In the genomic region with DNA sequence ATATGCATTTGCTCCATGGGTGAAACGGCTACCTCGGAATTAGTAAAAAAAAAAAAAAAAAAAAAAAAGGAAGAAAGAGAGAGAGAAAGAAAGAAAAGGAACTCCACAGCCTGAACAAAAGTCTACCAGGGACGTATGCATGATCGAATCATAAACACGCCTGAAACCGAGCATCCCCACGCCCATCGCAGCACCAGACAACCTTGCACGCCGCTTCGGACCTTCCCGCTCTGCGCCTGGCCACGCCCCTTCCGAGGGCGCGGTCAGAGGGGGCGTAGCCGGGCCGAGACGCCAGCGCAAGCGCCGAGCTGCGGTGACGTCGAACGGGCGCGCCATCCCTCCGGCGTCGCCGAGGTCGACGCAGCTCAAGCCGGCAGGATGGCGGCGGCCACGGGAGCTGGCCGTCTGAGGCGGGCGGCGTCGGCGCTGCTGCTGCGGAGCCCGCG, we compare ENCODE assay signal across 8 mouse cellular contexts. TPM values are rescaled to one million over a fixed set of nuclear protein-coding genes. Genes with fewer than 3 reads are reported as not detected.
DNase-seq lines count a peak whose midpoint lies in the region; ATAC-seq and TF ChIP-seq lines count a peak whose summit lies in the region.

A gene (minus strand): TSS at position 61 of the 446 bp plus-strand sequence.
A gene (plus strand): TSS at position 299 of the 446 bp plus-strand sequence.

- H3K9ac ChIP-seq in hindbrain, postnatal 0 days (replicated peaks; ENCODE audit: low read length), result peak within 1 kb of the TSS; percentile 85

- DNase-seq in ZHBTc4 (ENCODE audit: low read depth, low spot score), result peak; percentile 99
- peak; percentile 98 for DNase-seq in gastrocnemius, adult 2 months
- peak; percentile 98 for DNase-seq in hindbrain, postnatal 0 days (ENCODE audit: low spot score)
- peak; percentile 96 to 97 for DNase-seq in left cerebral cortex, adult 2 months (ENCODE audit: extremely low spot score in 1 of 2, low spot score in 2 of 2)
- peak; percentile 90 to 93 for DNase-seq in right cerebral cortex, adult 2 months (ENCODE audit: low spot score in 2 of 2)
- DNase-seq in urinary bladder, postnatal 14 days (ENCODE audit: low spot score), result peak; percentile 95

- no peaks in the 10 kb centered on the region for H3K27me3 ChIP-seq in hindbrain, postnatal 0 days (ENCODE audit: insufficient read depth, low read length)

- peak; percentile 66 for ATAC-seq in common myeloid progenitor, adult 5-6 weeks (replicated peaks; ENCODE audit: low read depth, poor library complexity, severe bottlenecking)
- peak; percentile 86 for ATAC-seq in hindbrain, postnatal 0 days
- peak; percentile 67 for ATAC-seq in megakaryocyte, adult 5-6 weeks (ENCODE audit: poor library complexity, severe bottlenecking)

- peak within 1 kb of the TSS; percentile 94 for H3K4me2 ChIP-seq in hindbrain, postnatal 0 days (ENCODE audit: low read depth, low read length)

- H3K27ac ChIP-seq in gastrocnemius, adult 2 months, result peak within 1 kb of the TSS; percentile 100
- H3K27ac ChIP-seq in hindbrain, postnatal 0 days, result peak within 1 kb of the TSS; percentile 95
- peak within 1 kb of the TSS; percentile 100 for H3K27ac ChIP-seq in left cerebral cortex, adult 2 months

- no peaks in the 10 kb centered on the region for H3K9me3 ChIP-seq in hindbrain, postnatal 0 days (ENCODE audit: low read length)

- WGBS in hindbrain, postnatal 0 days, result under 1% methylated on average over 49 of the region's 49 CpGs

- H3K4me3 ChIP-seq in gastrocnemius, adult 2 months, result peak within 1 kb of the TSS; percentile 92
- H3K4me3 ChIP-seq in hindbrain, postnatal 0 days (ENCODE audit: low read length), result peak within 1 kb of the TSS; percentile 80
- H3K4me3 ChIP-seq in left cerebral cortex, adult 2 months, result peak within 1 kb of the TSS; percentile 99

- intact Hi-C loops in gastrocnemius, adult 2 months (cut with DNase I), result loop anchor here (2.0 to 5.0 kb wide), 2 partner anchors 36 to 180 kb away; no protein-coding TSS in a partner anchor
- intact Hi-C loops in left cerebral cortex, adult 2 months (cut with DNase I), result loop anchor here (2.0 kb wide), 2 partner anchors 174 to 182 kb away; no protein-coding TSS in a partner anchor

- peaks cover 24% of the 10 kb centered on the region for H3K36me3 ChIP-seq in hindbrain, postnatal 0 days (ENCODE audit: insufficient read depth, low read length)

- peaks cover 12% of the 10 kb centered on the region for H3K4me1 ChIP-seq in hindbrain, postnatal 0 days (ENCODE audit: insufficient read depth, low read length)

- no peak for TF ChIP-seq CTCF in gastrocnemius, adult 2 months (IDR thresholded peaks at IDR 0.05)
- no peak for TF ChIP-seq CTCF in hindbrain, postnatal 0 days (IDR thresholded peaks at IDR 0.05; ENCODE audit: low read depth)
- TF ChIP-seq CTCF in left cerebral cortex, adult 2 months (IDR thresholded peaks at IDR 0.05), result no peak

RNA-seq across cellular contexts. Expression of the first gene that starts in this region (rescaled TPM):
- total RNA-seq in common myeloid progenitor, adult 5-6 weeks (2017), result 45.7 and 62.7 TPM in 2 replicates
- total RNA-seq in gastrocnemius, adult 2 months (2021), result 1 to 10 TPM; 8.0 to 9.2 TPM
- total RNA-seq in hindbrain, postnatal 0 days (2014; rRNA removed), result 34.7 and 45.6 TPM in 2 replicates
- polyA plus RNA-seq in hindbrain, postnatal 0 days (2015; fragmentation: Nextera tagmentation; extraction: Ambion mirVana), result 24.8 and 26.4 TPM in 2 replicates
- total RNA-seq in left cerebral cortex, adult 2 months (2021), result 10 to 100 TPM; 41.8 to 47.3 TPM
- 9.9 and 11.9 TPM in 2 replicates for total RNA-seq in megakaryocyte, adult 5-6 weeks (2015)
- 26.1 and 28.3 TPM in 2 replicates for total RNA-seq in megakaryocyte, adult 5-6 weeks (2017)

RNA-seq across cellular contexts. Expression of the second gene that starts in this region (rescaled TPM):
- 78.7 and 91.1 TPM in 2 replicates for total RNA-seq in common myeloid progenitor, adult 5-6 weeks (2017)
- 100 to 1,000 TPM; 142 to 160 TPM for total RNA-seq in gastrocnemius, adult 2 months (2021)
- total RNA-seq in hindbrain, postnatal 0 days (2014; rRNA removed), result 53.5 and 77.9 TPM in 2 replicates
- polyA plus RNA-seq in hindbrain, postnatal 0 days (2015; fragmentation: Nextera tagmentation; extraction: Ambion mirVana), result 111 and 122 TPM in 2 replicates
- 100 to 1,000 TPM; 125 to 128 TPM for total RNA-seq in left cerebral cortex, adult 2 months (2021)
- 107 and 114 TPM in 2 replicates for total RNA-seq in megakaryocyte, adult 5-6 weeks (2015)
- 80.8 and 95.5 TPM in 2 replicates for total RNA-seq in megakaryocyte, adult 5-6 weeks (2017)

Comparison
In these comparisons a context has a peak if more than half of its experiments do, and no peak if none do; other contexts are left out.
1. Peak in every context shown above with its lines: DNase-seq, ATAC-seq, H3K4me3 ChIP-seq and H3K27ac ChIP-seq.